Mouse (Mus musculus): ENCODE data around the gene Als2.
A peak's percentile ranks its signal among the peaks of the same experiment; 100 is the strongest.

Gene Als2

DNA sequence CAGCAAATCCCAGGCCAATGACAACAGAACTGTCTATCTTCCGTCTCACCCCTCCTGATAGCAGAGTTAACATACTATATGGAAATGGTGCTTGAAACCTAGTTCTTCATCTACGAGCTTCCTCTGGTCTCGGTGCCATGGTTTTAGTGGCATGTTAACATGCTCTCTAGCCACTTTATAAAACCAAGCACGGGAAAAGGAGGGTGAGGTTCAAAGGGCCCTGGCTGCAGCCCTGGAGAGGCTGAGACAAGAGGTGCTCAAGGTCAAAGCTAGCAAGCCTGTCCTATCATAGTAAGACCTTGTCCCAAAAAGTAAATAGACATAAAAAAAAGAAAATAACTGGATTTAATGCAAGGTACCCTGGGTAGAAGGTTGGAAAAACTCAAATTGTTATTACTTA lies 25.4 kb downstream of the Als2 start:
- peak; percentile 69 for DNase-seq

DNA sequence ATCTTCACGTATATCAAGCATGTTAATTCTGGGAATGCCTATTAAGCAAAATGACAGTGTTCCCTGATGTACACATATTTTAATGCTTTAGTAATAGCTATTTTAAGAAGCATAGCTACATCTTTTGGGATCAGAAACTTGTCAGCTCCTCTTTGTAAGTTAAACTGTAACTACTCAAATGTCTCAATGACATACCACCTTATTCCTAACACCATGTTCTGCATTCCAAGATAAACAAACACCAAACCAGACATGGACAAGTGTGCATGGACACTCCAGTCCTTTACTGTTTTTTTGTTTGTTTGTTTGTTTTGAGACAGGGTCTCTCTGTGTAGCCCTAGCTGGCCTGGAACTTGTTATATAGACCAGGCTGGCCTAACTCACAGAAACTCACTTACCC lies 28.7 kb downstream of the Als2 start:
- DNase-seq: no peak

DNA sequence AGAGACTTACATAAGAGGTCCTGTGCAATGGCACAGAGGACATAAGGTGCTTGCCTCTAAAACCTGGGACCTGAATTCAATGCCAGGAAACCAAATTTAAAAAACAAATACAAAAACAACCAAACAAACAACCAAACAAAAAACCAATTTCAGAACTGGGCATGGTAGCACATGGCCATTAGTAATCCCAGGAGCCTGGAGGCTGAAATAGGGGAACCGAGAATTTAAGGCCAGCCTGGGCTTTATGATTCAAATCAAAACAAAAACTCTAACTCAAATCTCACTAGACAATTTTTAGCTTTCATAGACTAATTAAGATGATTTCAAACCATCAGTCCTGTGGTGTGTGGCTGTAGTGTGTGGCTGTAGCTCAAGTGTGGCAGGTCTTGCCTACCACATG lies 32.5 kb downstream of the Als2 start:
- no peak for DNase-seq

DNA sequence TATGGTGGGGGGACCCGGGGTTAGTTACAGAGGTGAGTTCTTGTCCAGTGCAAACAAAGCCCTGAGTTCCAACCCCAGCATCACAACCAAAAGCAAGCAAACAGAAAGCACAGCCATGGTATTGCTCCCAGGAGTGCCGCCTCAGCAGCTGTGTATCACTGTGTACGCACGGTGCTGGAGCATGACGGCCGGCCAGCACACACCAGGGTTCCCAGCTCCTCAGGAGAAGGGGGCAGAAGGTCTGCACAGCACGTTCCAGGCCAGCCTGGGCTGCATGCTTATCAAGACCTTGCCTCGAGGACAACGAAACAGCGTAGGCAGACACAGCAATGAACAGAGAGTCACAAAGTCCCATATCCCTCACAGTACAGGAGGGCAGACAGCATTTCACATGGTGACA lies 34.7 kb downstream of the Als2 start:
- DNase-seq: no peak

DNA sequence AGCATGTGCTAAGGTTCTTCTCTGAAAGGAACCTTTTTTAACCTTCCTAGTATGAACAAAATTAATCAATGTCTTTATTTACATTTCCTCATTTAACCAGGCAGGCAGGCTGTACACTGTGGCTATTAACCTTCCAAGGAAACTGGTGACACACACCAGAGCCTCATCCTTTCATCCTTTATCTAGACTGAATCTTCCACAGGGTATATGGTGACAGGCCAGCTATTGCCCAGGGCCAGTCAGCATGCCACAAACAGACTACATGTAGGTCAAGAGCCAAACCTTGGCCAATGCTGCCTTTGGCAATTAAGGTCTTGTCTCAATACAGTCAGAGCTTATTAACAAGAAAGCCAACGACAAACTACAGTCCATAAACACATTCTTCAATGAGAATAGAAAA lies 35.5 kb downstream of the Als2 start:
- DNase-seq: no peak

DNA sequence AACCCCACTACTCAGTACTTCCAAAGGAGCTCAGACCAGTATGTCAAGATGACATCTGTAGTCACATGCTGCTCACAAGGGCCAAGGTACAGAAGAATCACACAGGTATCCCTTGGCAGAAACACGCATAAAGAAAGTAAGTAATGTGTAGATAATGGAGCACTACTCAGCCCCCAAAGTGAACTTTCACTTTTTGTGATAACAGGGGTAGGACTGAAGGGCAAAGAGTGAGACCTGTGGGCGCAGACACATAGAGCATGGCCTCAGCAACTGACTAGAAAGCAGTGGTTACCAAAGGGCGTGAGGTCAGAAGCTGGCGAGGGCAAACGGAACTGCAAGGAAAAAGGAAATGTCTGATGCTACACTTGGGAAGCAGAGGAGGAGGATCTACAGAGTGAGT lies 36.1 kb downstream of the Als2 start:
- no peak for DNase-seq

DNA sequence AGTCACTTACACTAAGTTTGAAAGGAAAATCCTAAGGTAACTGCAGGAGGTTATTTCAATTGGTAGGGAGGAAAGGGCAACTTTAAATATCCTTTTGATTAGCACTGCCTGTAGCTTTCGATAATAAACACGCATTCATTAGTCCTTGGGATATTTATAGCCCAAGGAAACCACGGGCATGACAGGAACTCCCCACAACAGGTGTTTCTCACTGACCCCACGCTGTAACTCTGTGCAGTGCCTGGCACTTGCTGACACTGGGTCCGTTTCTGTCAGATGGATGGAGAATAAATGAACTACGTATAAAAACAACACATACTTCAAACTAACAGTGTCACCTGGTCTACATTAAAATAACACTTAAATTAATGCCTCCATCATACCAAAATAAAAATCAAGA lies 42.1 kb downstream of the Als2 start:
- DNase-seq: no peak

DNA sequence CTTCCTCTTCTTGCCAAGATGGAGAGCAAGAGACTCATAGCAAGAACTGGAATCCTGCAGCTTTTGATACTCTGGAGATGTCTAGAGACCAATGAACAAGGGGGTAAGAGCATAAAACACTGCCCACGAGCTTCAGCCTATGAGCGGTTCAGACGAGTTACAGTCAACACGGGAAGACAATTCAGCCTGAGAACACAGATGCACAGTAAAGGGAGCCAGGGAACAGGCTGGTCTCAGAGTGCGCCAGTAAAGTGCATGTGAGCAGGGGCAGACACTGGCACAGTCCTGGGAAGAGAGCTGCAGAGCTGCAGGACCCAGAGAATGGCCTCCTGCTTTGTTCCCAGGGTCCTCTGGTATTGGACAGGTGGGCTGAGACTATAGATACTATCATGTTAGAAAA lies 49.2 kb downstream of the Als2 start:
- no peak for DNase-seq

DNA sequence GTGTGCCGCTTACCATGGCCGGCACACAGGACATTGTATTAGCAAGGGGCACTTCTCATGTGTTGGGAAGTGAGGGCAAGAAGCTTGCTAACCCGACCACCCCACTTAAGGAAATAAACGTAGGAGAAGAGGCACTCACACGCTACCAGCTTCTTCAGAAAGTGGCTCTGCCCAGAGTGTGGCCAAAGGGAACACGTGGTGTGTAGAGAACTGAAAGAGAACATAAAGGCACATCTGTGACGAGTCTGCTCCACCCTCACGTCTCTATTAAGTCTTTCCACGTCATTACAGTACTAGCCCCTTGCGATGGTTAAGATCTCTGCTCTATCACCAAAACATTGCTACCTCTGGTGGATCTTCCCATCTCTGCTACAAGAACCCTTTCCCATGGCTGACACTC lies 50.7 kb downstream of the Als2 start:
- no peak for DNase-seq

DNA sequence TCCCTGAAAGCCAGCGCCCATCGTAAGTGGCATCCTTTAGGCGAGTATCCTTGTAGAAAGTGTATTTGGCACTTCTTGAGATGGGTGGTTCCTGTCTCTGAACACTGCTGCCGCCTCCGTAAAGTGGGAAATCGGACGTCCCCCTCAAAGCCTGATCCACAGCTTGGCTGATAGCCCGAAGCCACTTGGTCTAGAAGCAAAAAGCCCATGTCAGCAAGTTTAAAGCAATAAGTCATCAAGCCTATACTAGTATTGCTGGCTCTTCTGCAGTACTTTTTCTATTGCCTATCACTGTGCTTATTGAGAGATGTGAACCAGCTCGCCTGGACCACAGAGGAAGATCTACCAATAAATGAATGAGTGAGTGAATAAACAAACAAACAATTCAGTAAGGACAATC lies 51.6 kb downstream of the Als2 start:
- no peak for DNase-seq

DNA sequence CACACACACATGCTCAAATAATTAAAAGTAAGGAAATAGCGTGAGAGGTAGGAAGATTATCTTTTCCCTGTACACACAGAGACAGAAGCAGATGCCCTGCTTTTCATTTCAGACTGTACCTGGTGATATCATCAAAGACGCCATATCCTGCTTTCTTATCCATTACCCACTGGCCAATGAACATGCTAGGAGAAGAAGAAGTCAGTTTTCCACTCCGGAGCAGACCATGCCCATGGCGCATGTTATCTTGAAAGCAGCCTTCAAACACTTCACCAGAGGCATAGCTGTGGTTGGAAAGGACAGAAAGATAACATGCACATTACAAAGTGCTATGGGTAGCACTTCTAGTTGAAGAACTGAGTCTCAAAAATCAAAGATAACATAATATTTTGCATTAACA lies 54.0 kb downstream of the Als2 start:
- DNase-seq: no peak

DNA sequence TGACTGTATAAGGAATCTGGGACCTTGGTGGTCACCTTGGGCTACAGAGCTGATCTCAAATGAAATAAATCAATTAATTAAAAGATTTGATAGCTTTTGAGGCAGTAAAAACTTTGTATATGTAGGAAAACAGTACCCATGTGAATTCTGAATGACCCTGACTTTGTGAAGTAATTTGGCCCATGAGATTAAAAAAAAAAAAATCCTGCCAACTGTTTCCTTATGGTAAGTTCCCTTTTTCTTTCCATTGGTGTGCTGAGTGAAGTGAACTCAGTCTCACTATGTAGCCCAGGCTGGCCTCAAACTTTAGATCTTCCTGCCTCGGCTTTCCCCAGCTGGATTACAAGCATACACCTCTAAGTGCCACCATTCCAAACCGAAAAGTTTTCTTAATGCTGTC lies 54.7 kb downstream of the Als2 start:
- no peak for DNase-seq

DNA sequence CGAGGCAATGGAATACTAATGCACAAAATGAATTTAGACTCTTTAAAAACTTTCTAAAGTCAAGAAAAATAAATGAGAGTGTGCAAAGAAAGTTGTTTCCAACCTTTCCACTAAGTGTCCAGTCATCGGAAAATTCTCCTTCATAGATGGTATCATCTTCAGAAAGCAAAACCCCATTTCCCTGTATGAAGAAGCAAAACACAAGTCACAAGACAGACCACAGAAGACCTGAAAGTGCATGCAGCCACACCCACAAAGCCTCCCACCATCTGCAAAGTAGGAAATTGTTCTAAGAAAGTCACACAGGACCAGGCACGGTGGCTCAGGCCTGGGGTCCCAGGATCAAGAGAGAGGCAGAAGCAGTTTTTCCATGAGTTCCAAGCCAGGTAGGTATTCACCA lies 57.0 kb downstream of the Als2 start:
- DNase-seq: no peak

DNA sequence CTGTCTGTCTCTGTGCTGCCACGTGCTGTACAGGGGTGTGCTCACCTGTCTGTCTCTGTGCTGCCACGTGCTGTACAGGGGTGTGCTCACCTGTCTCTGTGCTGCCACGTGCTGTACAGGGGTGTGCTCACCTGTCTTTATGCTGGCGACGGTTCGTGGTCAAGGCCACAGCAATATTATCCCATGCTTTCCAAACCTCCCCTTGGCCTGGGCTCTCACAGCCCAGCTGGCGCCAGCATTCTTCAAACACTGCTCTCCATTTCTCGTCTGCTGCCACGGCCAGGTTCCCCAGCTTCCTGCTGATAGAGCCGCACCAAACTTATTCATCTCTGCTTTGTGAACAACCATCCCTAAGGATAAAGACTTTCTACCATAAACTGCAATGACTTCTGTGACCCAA lies 58.6 kb downstream of the Als2 start:
- DNase-seq: no peak

DNA sequence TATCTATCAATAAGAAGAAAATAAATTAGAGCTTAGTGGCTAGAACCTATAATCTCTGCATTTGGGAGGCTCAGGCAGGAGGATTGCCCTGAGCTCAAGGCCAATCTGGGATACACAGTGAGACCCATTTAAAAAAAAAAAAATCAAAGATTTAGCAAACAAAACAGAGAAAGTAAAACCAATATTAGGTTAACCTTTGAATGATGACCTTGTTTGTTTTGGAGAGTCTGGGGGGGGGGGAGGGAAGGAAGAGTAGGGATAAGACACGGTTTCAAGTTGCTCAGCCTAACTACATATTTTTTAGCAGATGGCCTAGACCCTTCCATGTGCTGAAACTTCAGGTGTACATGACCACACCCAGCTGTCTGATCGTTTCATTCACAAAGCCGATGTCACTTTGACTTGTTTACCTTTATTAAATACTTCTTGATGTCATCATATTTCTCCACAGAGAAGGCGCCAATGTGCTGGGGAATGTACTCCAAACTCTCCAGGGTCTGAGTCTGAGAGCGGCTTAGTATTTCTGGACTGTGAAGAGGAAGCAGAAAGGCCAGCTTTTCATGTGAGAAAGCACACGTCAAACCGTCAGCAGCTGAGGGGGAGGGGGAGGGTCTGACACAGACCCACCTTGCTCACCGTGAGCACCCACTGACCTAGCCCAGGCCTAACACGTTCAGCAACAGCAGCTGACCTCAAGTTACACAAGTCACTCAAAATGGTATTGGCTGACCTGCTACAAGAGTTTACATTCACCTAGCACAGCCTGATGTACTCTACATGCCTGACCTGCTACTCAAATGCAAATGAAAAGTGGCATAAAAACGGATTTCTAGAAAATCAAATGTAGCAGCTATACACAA lies 62.3 kb downstream of the Als2 start:
- DNase-seq: no peak

DNA sequence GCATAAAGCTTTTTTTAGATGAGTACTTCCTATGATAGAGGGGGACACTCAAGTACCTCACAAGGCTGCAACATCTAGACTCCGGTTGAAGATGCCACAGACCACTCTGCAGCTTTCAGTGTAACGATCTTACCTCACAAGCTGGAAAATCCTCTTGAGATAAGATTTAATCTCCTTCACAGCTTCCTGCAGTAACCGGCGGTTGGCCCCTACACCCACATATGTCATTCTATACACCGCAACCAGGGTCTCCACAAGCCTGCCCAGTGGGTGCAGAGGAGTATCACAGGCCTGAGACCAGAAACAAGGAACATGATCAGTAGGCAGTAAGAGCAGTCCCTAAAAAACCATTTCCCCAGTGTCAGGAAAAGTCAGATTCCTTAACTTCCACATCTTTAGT lies 64.0 kb downstream of the Als2 start:
- DNase-seq: no peak

DNA sequence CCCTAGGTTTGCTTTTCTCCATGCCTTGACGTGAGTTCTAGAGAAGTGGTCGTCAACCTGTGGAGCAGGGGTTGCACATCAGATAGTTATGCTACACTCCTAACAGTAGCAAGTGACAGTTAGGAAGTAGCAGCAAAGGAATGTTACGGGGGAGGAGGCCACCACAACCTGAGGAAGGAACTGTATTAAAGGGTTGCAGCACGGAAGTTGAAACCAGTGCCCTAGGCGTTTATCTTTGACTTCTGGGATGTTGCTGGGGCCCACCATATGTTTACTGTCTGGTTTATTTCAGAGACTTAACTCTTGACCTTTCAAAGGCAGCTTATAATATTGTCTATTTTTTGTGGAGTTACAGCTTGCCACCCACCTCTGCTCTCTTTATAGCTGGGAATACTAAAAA lies 65.2 kb downstream of the Als2 start:
- DNase-seq: no peak

DNA sequence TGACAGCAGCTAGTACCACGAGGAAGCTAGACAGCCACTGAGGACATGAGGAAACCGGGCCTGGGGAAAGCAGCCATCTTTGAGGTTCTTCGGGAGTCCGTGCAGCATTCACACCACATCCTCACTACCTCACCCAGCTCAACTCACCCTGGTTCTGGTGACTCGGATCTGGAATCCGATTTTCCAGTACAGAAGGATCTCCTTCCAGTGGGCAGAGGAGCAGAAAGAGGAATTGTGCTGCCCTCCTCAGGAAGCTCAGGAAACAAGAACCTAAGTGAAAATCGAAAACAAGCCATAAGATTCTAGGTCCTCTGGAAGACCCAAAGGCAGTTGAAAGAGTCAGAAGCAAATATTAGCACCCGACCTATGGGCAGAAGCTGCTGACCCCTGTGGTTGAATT lies 66.7 kb downstream of the Als2 start:
- peak; percentile 18 for DNase-seq

DNA sequence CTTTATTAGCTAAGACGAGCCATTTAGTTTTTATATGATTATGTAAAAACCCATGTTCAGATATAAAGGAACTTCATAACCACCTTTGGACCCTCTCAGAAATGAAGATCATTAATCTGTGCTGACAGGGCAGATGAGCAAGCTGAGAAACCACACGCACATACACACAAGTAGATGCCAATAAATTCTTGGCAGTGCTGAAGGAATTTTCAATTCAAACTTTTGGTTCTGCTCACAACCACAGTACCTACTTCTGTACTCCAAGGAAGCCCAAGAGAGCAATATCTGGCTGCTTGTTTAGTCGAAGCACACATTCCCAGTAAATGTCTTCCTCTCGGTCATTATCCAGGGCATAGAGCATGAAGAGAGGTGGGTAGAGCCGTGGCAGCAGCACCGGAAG lies 67.4 kb downstream of the Als2 start:
- peak; percentile 21 for DNase-seq

DNA sequence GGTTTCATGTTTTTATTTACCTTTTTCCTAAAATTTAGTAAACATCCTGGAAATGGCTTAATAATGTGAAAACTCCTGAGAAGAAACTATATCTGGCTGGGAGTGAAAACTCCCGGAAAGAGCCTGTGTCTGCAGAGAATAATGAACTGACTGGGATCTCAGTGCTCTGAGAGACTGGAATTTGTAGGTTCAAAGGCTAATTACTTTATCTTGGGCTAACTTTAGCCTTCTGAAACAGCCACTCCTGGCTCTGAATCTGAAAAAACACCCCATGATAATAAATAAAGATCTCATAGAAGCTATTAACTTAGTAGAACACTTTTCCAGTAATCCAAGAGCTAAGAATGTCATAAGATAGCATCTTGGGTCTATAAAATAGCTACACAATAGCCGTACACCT lies 68.5 kb downstream of the Als2 start:
- DNase-seq: no peak

DNA sequence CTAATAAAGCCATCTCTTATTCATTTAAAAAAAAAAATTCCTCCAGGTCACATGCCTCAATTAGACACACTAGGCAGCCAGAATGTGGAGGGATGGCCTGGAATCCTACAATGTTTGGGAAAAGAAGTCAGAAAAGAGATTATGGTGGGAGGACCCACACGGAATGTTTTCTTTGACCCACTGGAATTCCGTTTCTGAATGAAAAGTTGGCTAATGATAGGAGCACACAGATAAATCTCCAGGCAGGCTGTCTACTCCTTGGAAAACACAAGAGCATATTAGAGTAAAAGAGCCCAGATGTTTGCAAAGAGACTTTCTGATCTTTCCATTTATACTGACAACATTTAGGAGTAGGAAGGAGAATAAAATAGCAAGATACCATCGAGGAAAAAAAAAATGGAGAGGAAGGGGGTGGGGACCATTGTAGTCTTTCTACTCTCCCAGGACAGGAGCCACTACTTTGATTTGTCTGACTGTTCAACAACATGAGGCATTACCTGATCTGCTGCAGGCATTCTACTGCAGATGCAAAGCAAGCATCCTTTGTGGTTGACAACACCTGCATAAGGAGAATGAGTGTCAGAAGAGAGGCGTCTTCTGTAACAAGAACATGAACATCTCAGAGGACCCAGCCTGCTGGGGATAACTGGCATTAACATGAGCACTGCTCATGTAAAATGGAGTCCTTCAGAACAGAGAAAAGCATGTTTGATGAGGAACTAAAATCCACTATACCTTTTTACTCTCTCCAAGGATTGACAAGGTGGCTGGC lies 69.2 kb downstream of the Als2 start:
- DNase-seq: no peak

DNA sequence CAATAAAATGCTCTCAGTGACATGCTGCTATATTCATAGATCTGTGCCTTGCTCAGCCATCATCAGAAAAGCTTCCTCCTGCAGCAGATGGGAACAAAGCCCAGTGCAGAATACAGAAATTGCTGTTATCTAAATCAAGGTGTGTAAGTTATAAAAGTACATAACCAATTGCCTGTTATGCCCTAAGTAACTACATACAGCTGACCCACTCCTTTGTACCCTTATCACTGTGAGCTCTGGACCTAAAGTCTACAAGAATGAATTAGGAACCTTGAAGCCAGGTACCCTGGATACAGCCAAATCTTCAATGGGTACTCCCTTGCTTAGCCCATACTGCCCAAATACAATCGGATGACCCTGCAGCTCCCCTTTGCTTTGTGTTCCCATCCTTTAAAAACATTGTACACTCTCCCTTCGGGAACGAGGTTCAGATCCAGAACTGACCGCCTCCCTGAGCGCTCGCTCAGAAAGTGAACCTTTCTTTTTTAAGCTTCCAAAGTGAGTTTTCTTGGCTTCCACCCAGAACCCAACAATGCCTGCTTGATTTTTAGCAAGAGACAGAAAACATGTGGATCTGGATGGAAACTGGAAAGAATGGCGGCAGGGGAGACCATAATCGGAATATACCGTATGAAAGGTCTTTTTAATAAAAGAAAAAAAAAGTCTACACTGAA lies 70.7 kb downstream of the Als2 start:
- no peak for DNase-seq

DNA sequence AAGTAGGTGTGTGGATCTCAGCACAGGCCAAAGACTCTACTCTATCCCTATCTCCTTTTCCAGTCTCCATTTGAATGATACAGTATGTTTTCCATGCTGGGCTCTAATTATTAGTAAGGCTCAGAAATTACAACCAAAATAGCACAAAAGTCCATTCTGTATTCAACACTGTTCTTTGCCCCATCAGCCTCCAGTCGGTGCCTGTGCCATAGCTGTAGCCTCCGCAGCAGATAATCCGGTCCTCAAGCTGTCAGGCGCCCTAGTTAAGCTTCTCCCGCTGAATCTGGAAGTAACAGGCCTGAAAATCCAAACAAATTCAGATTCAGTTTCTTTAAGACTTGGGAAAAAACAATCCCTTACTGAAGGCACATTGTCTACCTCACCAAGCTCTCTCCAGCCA lies 73.1 kb downstream of the Als2 start:
- DNase-seq: no peak

DNA sequence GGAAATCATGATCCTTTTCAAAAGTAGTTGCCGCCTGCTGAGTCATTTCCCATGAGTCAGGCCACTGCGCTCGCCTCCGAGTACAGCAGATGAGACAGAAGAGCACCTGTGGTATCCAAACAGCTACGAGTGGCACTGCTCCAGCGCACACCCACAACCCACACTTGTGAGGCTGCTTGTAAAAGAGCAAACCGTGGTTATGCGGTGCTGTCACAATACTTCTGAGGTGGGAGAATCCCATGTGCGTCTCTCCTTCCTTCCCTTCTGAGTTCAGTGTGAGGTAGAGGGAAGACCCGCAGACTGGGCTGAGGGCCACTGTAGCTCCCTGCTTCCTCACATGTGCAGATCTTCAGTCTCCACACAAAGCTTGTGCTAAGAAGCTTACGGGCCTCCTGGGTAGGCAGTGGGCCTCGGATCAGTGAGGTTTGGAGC lies 74.0 kb downstream of the Als2 start, which contains the start of gene Mpp4:
Gene Mpp4 (minus strand): TSS at position 360 of the 432 bp plus-strand sequence.
- no peak for DNase-seq
